Mouse (Mus musculus) 416B (cell line): ENCODE results near the gene Asic2.

Experiments
- DNase-seq: peaks from one replicate; pipeline ENCODE4 v3.0.0; 2011; ENCODE audit warnings: low read depth

The Asic2 gene

GRCm38 (mm10) chr11:81419112-81419511 is 549.1 kb downstream of the Asic2 start:
- no peak for DNase-seq

GRCm38 (mm10) chr11:81418027-81418426 is 550.2 kb downstream of the Asic2 start:
- no peak for DNase-seq

DNA sequence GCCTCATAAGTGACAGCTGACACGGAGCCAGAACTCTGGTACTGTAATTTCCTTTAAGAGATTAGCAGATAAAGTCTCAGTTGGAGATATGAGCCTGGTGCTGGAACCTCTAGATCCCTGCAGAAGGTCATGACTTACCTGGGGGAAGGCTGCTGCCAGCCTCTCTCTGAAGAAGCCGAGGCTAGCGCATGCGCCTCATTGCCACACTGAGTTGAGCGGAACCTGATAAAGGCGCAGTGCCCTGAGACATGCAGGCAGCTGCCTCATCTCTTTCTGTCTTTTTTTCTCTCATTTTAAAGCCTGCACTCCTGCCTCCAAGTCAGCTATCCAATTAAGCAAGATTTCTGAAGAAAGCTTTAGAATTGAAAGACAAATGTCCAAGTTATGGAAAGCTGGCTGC is 551.9 kb downstream of the Asic2 start:
- no peak for DNase-seq

GRCm38 (mm10) chr11:81414596-81414995 is 553.7 kb downstream of the Asic2 start:
- no peak for DNase-seq

- DNase-seq = peak; percentile 6
Observed at GRCm38 (mm10) chr11:81411251-81411650, 557.0 kb downstream of the Asic2 start.

DNA sequence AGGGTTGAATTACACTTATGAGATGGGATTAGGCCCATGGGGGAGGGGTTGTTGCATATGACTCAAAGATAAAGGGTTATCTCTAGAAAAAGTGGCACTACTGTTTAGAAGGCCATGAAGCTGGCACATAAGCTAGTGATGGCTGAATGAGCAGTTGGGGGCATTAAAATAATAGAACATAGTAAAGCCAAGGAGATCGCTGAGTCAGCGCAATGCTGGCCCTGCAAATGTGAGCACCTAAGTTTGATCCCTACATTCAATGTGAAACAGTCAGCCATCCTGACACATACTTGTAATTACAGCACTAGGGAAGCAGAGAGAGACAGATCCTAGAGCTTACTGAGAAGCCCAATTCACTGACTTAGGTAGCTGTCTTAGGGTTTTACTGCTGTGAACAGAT is 562.3 kb downstream of the Asic2 start:
- no peak for DNase-seq

- DNase-seq = no peak
Observed at GRCm38 (mm10) chr11:81402263-81402662, 566.0 kb downstream of the Asic2 start.

- DNase-seq = no peak
Observed at GRCm38 (mm10) chr11:81392855-81393254, 575.4 kb downstream of the Asic2 start.

DNA sequence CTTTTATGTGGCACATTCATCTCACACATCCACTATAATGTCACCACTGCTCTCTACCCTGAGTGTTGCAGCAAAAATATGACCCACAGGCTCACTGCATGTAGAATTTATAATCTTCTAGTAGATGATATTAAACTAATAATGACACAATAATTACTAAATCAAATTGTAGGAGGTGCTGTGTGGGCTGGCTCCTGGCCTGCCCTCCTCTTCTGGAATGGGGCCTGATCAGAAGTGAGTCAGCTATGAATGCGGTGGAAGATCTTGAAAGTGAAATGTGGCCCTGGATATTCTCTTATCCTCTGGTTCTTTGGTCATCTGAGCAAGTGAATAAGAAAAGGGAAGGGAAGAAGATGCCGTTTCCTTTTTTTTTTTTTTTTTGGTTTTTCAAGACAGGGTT is 582.1 kb downstream of the Asic2 start:
- DNase-seq = no peak

DNA sequence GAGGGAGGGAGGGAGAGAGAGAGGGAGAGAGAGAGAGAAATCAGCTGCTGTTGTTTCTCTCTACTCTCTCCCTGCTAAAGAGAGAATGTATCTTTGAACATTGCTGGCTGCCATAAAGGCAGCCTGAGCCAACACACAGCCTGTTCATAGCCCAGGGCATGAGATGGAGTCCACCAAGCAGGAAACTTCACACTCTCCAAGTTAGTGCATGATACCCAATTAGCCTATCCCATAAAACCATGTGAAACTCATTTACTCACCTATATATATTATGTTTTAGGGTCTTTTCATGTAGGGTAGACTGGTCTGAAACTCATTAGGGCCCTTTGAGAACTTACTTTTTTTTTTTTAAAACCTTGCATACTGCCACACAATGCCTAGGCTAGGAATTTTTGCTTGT is 582.7 kb downstream of the Asic2 start:
- no peak for DNase-seq

GRCm38 (mm10) chr11:81374841-81375240 is 593.4 kb downstream of the Asic2 start:
- peak; percentile 36 for DNase-seq

DNA sequence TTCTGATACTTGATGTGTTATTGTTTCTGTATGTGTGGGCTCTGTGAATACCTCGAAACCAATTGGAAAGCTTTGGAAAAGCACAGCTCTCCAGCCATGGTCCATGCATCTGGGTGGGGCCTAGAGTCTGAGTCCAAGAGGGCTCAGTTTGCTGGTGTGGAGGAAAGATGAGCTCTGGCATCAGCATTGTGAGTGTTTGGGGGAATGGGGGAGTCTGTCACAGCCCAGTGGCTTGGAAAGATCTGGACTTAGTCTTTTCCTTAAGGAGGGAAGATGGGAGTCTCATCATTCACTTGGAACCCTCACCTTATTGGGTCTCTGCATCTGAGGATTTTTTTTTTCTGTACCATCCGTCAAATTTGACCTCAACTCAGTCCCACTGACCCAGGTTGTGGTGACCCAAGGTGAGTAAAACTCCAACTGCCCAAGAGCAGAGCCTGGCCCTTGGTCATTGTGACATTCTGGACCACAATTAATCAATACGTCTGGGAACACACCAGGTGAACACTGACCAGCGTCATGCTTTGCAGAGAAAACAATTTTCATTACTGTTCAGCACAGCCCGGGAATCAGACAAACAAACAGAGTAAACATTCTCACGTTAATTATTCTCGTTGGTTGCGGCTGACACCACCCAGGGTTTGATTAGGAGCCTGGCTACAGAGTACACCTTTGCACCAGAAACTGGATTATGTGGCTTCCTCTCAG is 594.1 kb downstream of the Asic2 start:
- no peak for DNase-seq

GRCm38 (mm10) chr11:81371545-81371944 is 596.7 kb downstream of the Asic2 start:
- no peak for DNase-seq

DNA sequence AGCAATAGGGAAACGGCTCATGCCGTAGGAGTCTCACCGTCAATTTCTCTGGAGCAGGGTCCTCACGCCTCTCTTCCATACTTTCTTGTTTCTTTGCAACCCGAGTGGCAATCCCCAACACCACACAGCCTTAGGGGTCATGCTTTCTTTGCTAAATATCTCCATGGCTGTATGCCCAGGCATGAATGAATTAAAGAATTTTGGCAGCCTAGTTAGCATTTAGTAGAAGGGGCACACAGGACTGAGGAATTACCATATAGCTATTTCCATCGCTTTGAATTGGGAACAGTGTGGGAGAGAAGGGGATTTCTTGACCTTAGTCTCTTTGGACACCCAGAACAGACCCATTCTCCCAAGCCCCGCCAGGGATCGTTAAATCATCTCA is 597.8 kb downstream of the Asic2 start:
- DNase-seq = no peak

GRCm38 (mm10) chr11:81369497-81370425 is 598.5 kb downstream of the Asic2 start:
- DNase-seq = no peak

- no peak for DNase-seq
Observed at GRCm38 (mm10) chr11:81364442-81364841, 603.8 kb downstream of the Asic2 start.

DNA sequence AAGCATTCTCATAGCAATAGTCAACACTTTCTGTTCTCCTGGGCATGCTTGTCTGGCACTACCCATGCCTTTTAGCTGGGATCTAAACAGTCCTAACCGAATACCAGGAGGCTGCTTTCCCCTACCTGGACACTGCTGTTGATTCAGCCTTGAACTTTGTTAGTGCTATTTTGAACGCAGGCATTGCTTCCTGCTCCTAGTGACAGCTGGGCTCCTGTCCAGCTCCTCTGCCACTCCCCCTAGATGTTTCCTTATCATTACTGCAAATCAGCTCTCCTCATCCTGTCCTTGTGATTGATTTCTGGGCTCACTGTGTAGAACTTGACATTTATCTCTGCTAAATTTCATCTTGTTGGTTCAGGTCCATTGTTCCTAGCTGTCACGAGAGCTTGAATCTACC is 605.8 kb downstream of the Asic2 start:
- DNase-seq = peak; percentile 20

GRCm38 (mm10) chr11:81361040-81361439 is 607.2 kb downstream of the Asic2 start:
- DNase-seq = peak; percentile 39

- peak; percentile 49 for DNase-seq
Observed at GRCm38 (mm10) chr11:81350498-81350897, 617.8 kb downstream of the Asic2 start.

DNA sequence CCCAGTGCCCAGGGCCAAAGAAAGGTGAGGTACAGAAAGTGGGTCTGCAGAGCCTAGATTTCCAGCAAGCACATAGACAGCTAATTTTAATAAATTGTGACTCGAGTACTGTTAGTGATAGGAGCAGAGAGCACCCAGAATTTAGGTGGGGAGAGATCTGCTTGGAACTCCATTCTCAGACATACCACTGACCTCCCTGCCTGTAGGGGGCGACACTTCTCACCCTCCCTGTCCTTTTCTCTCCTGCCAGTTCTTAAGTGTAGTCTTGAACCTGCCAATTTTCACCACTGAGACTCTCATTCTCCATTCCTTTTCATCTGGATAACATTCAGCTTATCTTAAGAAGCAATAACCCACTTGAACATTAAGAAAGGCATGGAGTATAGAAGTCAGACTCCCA is 636.3 kb downstream of the Asic2 start:
- peak; percentile 0 for DNase-seq

DNA sequence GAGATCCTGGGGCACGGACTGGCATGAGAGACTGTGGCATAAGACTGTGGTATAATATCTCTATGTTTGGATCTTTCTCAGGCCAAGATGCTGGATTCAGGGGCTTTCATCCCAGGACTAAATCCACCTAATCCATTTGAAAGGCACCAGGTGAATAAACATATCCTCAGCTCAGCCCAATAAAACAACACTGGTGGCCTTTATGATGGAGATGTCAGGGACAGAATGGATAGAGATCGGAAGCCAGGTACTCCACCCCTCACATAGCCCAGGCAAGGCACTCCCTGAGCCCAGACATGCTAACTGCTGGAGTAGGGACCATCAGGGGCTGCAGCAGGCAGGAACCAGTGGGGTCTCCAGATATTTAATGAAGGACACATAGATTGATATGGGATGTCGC is 637.3 kb downstream of the Asic2 start:
- no peak for DNase-seq

DNA sequence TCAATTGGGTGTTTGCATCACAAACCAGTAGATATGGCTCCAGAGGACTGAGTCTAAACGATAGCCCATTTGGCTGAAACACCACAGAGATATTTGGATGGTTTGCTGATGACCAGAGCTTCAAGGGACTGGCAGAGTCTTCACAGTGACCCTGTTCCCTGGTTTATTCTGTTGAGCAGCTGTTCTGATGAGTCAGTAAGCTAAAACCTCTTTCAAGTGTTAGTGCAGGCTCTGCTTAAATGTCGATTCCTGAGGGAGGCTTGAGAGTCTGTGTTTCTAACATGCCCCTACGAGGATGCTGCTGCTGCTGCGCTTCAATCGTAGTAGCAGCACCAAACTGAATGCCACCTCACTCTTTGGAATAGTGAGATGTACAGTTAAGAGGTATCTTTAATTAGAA is 640.2 kb downstream of the Asic2 start:
- DNase-seq = no peak

DNA sequence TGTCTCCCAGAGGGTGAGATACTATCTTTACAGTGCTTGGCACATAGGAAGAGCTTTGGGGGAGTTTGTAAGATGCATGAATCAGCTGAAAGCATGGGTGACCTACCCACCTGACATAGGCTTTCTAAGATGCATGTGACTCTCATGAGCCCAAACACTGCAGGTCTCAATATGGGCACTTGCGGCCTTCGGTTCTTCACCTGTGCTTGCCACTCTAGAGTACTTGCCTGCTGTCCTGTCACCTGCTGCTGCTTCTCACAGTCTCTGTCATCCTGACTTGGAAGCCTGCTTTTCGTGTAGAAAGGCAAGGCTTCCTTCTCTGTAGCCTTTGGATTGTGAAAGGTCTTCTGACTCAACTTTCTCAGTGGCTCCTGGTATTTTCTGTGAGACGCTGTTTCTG is 645.1 kb downstream of the Asic2 start:
- DNase-seq = no peak
